Mouse (Mus musculus): ENCODE measurements around the gene Ankrd33b. TPM values are rescaled to one million over a fixed set of nuclear protein-coding genes. Genes with fewer than 3 reads are reported as not detected.

Gene Ankrd33b
- polyA plus RNA-seq, 1 experiment from 2014 or later, result 0.75 TPM

- H3K9ac ChIP-seq (replicated peaks; ENCODE audit: low read depth, low read length), result no peak overlapping the region
- H3K4me2 ChIP-seq (ENCODE audit: low read depth, low read length), result no peak overlapping the region
- H3K36me3 ChIP-seq (ENCODE audit: control insufficient read depth, insufficient read depth, low read length), result no peaks in the 10 kb centered on the region
- no peak for ATAC-seq (ENCODE audit: low read depth)
- 55% methylated on average over 6 of the region's 6 CpGs for WGBS
- H3K27me3 ChIP-seq (ENCODE audit: control insufficient read depth, insufficient read depth, low read length), result peaks cover 34% of the 10 kb centered on the region
- H3K9me3 ChIP-seq (ENCODE audit: control insufficient read depth, low read length), result no peaks in the 10 kb centered on the region
- no peak overlapping the region for H3K27ac ChIP-seq (ENCODE audit: low read depth, low read length)
- H3K4me3 ChIP-seq (ENCODE audit: low read depth, low read length), result no peak overlapping the region
- H3K4me1 ChIP-seq (ENCODE audit: control insufficient read depth, insufficient read depth, low read length), result peaks cover 15% of the 10 kb centered on the region
Measured at GRCm38 (mm10) chr15:31364396-31364795, 3.1 kb downstream of the Ankrd33b start.

DNA sequence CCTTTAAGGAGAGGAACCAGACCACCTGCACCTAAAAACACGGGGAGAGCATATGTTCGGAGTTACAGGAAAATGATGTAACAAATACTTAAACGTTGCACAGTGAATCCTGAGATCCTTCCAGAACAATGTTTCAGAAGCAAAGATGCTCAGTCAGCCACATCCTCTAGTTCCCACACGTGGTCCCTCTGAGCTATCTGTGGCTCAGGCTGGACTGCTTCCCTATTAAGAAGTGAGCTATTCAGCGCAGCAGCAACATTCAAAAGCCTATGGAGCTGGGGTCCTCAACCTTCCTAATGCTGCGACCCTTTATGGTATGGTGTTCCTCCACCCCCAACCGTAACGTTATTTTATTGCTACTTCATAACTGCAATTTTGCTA is 3.6 kb downstream of the Ankrd33b start:
- peaks cover 15% of the 10 kb centered on the region for H3K4me1 ChIP-seq (ENCODE audit: control insufficient read depth, insufficient read depth, low read length)
- no peak for ATAC-seq (ENCODE audit: low read depth)
- no peak overlapping the region for H3K4me2 ChIP-seq (ENCODE audit: low read depth, low read length)
- no peak overlapping the region for H3K27ac ChIP-seq (ENCODE audit: low read depth, low read length)
- WGBS, result 70% methylated on average over 8 of the region's 8 CpGs
- no peak overlapping the region for H3K4me3 ChIP-seq (ENCODE audit: low read depth, low read length)
- H3K9me3 ChIP-seq (ENCODE audit: control insufficient read depth, low read length), result no peaks in the 10 kb centered on the region
- no peaks in the 10 kb centered on the region for H3K36me3 ChIP-seq (ENCODE audit: control insufficient read depth, insufficient read depth, low read length)
- peaks cover 30% of the 10 kb centered on the region for H3K27me3 ChIP-seq (ENCODE audit: control insufficient read depth, insufficient read depth, low read length)
- H3K9ac ChIP-seq (replicated peaks; ENCODE audit: low read depth, low read length), result no peak overlapping the region

GRCm38 (mm10) chr15:31363241-31363980 is 4.1 kb downstream of the Ankrd33b start:
- H3K27me3 ChIP-seq (ENCODE audit: control insufficient read depth, insufficient read depth, low read length), result peaks cover 25% of the 10 kb centered on the region
- no peak overlapping the region for H3K4me2 ChIP-seq (ENCODE audit: low read depth, low read length)
- no peak overlapping the region for H3K9ac ChIP-seq (replicated peaks; ENCODE audit: low read depth, low read length)
- no peaks in the 10 kb centered on the region for H3K9me3 ChIP-seq (ENCODE audit: control insufficient read depth, low read length)
- peaks cover 15% of the 10 kb centered on the region for H3K4me1 ChIP-seq (ENCODE audit: control insufficient read depth, insufficient read depth, low read length)
- WGBS, result 88% methylated on average over 13 of the region's 13 CpGs
- no peak for ATAC-seq (ENCODE audit: low read depth)
- no peak overlapping the region for H3K4me3 ChIP-seq (ENCODE audit: low read depth, low read length)
- no peak overlapping the region for H3K27ac ChIP-seq (ENCODE audit: low read depth, low read length)
- no peaks in the 10 kb centered on the region for H3K36me3 ChIP-seq (ENCODE audit: control insufficient read depth, insufficient read depth, low read length)

GRCm38 (mm10) chr15:31361259-31361853 is 6.2 kb downstream of the Ankrd33b start:
- Histone ChIP-seq H3K27me3 (ENCODE audit: control insufficient read depth, insufficient read depth, low read length) (0 out of 2 replicates have a peak, but pooled peaks cover 11% of the 10 kb centered on the region), H3K9ac (replicated peaks; ENCODE audit: low read depth, low read length) (no peak overlapping the region), H3K36me3 (ENCODE audit: control insufficient read depth, insufficient read depth, low read length) (no peaks in the 10 kb centered on the region), H3K4me3 (ENCODE audit: low read depth, low read length) (no peak overlapping the region), H3K9me3 (ENCODE audit: control insufficient read depth, low read length) (no peaks in the 10 kb centered on the region), H3K27ac (ENCODE audit: low read depth, low read length) (no peak overlapping the region), H3K4me2 (ENCODE audit: low read depth, low read length) (no peak overlapping the region), H3K4me1 (ENCODE audit: control insufficient read depth, insufficient read depth, low read length) (0 out of 2 replicates have a peak, but pooled peaks cover 6% of the 10 kb centered on the region)
- WGBS, result 94% methylated on average over 9 of the region's 9 CpGs
- ATAC-seq (ENCODE audit: low read depth), result no peak

DNA sequence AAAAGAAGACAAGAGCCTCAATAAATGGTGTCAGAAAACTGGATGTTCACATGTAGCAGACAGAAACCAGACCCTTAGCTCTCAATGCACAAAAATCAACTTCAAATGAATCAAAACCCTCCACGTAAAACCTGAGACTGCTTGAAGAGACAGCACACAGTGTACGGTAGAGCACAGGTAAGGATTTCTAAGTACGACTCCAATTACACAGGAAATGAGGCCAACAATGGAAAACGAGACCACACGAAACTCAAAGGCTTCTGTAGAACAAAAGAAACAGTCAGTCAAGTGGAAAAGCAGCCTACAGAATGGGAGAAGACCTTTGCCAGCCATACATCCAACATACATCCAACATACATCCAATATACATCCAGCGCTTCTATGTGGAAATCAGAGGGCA is 6.9 kb downstream of the Ankrd33b start:
- 81% methylated on average over 6 of the region's 6 CpGs for WGBS
- H3K27ac ChIP-seq (ENCODE audit: low read depth, low read length), result no peak overlapping the region

GRCm38 (mm10) chr15:31359805-31360204 is 7.7 kb downstream of the Ankrd33b start:
- 0 out of 2 replicates have a peak, but pooled peaks cover 4% of the 10 kb centered on the region for H3K27me3 ChIP-seq (ENCODE audit: control insufficient read depth, insufficient read depth, low read length)
- H3K36me3 ChIP-seq (ENCODE audit: control insufficient read depth, insufficient read depth, low read length), result no peaks in the 10 kb centered on the region
- no peak overlapping the region for H3K4me2 ChIP-seq (ENCODE audit: low read depth, low read length)
- H3K4me3 ChIP-seq (ENCODE audit: low read depth, low read length), result no peak overlapping the region
- H3K9ac ChIP-seq (replicated peaks; ENCODE audit: low read depth, low read length), result no peak overlapping the region
- no peaks in the 10 kb centered on the region for H3K4me1 ChIP-seq (ENCODE audit: control insufficient read depth, insufficient read depth, low read length)
- no peak for ATAC-seq (ENCODE audit: low read depth)
- H3K27ac ChIP-seq (ENCODE audit: low read depth, low read length), result no peak overlapping the region
- no peaks in the 10 kb centered on the region for H3K9me3 ChIP-seq (ENCODE audit: control insufficient read depth, low read length)
- 88% methylated on average over 6 of the region's 6 CpGs for WGBS

More for the DNA sequence above, 6.9 kb downstream of the Ankrd33b start:
- ATAC-seq (ENCODE audit: low read depth), result no peak
- Histone ChIP-seq H3K9ac (replicated peaks; ENCODE audit: low read depth, low read length) (no peak overlapping the region), H3K4me3 (ENCODE audit: low read depth, low read length) (no peak overlapping the region), H3K36me3 (ENCODE audit: control insufficient read depth, insufficient read depth, low read length) (no peaks in the 10 kb centered on the region), H3K4me1 (ENCODE audit: control insufficient read depth, insufficient read depth, low read length) (0 out of 2 replicates have a peak, but pooled peaks cover 3% of the 10 kb centered on the region), H3K4me2 (ENCODE audit: low read depth, low read length) (no peak overlapping the region), H3K27me3 (ENCODE audit: control insufficient read depth, insufficient read depth, low read length) (0 out of 2 replicates have a peak, but pooled peaks cover 11% of the 10 kb centered on the region), H3K9me3 (ENCODE audit: control insufficient read depth, low read length) (no peaks in the 10 kb centered on the region)

DNA sequence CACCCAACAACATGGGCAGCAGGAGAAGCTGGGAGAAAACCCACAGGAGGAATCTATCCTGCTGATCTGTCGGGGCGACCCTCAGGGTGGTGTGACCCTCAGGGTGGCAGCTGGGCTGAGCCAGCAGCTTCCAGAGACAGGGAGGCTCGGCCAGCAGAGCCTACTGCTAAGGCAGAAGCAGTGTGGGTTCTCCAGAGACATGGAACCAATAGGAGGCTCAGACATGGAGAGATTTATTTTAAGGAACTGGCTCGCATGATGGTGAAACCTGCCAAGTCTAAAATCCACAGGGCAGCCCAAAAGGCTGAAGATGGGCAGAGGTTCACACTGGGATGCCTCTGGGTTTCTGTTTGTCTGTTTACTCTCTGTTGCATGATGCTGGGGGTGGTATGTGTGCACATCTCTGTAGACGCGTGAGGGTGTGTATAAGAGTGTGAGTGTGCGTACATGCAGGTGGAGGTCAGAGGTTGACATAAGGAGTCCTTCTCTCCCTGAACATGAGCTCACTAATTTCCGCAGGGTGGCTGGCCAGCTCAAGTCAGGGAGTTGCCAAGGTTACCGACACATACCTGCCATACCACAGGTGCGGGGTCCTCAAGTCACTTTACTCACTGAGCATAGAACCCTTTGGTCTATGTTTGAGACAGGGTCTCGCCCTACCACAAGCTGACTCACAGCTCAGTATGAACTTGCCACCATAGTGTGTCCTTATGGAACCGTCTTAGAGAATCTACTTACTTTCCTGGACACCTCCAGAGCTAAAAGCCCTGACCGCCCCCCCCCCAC is 14.8 kb downstream of the Ankrd33b start:
- Histone ChIP-seq H3K4me3 (ENCODE audit: low read depth, low read length) (no peak overlapping the region), H3K4me2 (ENCODE audit: low read depth, low read length) (no peak overlapping the region), H3K27me3 (ENCODE audit: control insufficient read depth, insufficient read depth, low read length) (no peaks in the 10 kb centered on the region), H3K9ac (replicated peaks; ENCODE audit: low read depth, low read length) (no peak overlapping the region), H3K9me3 (ENCODE audit: control insufficient read depth, low read length) (no peaks in the 10 kb centered on the region), H3K4me1 (ENCODE audit: control insufficient read depth, insufficient read depth, low read length) (no peaks in the 10 kb centered on the region), H3K36me3 (ENCODE audit: control insufficient read depth, insufficient read depth, low read length) (no peaks in the 10 kb centered on the region), H3K27ac (ENCODE audit: low read depth, low read length) (no peak overlapping the region)
- WGBS, result 86% methylated on average over 13 of the region's 13 CpGs
- no peak for ATAC-seq (ENCODE audit: low read depth)

DNA sequence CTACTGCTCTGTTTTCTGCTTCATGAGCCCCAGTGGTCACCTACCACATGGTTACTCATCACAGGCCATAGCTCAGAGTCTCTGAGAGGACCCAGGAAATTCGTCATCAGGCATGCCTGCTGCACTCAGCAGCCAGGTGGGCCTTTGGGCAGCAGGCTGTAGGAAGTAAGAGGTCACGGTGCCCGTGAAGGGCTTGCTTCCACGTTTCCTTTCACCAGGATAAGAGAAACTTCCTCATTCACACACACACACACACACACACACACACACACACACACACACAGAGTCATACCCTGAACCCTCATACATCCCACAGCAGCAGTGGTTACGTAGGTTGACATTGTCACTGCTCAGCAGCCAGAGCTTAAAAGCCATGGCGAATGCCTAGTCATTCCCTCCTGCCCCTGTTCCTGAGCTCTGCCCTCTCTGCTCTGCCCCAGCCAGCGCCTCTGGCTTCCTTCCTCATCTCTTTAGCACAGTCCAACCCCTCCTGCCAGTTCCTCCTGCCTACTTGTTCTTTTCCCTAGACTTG is 17.6 kb downstream of the Ankrd33b start:
- no peak overlapping the region for H3K4me2 ChIP-seq (ENCODE audit: low read depth, low read length)
- no peaks in the 10 kb centered on the region for H3K27me3 ChIP-seq (ENCODE audit: control insufficient read depth, insufficient read depth, low read length)
- no peak overlapping the region for H3K27ac ChIP-seq (ENCODE audit: low read depth, low read length)
- H3K4me1 ChIP-seq (ENCODE audit: control insufficient read depth, insufficient read depth, low read length), result no peaks in the 10 kb centered on the region
- no peaks in the 10 kb centered on the region for H3K36me3 ChIP-seq (ENCODE audit: control insufficient read depth, insufficient read depth, low read length)
- WGBS, result 83% methylated on average over 7 of the region's 7 CpGs
- no peak for ATAC-seq (ENCODE audit: low read depth)
- H3K4me3 ChIP-seq (ENCODE audit: low read depth, low read length), result no peak overlapping the region
- H3K9ac ChIP-seq (replicated peaks; ENCODE audit: low read depth, low read length), result no peak overlapping the region
- no peaks in the 10 kb centered on the region for H3K9me3 ChIP-seq (ENCODE audit: control insufficient read depth, low read length)
